Mouse (Mus musculus): ENCODE measurements around the gene Setdb2. TPM values are rescaled to one million over a fixed set of nuclear protein-coding genes. Genes with fewer than 3 reads are reported as not detected.

Setdb2 gene
- polyA plus RNA-seq (2012; rRNA removed) = 4.9 and 5.5 TPM in 2 replicates

- H3K36me3 ChIP-seq (ENCODE audit: control insufficient read depth, insufficient read depth, low read length) = no peaks in the 10 kb centered on the region
- peak within 1 kb of the TSS; percentile 73 for H3K27ac ChIP-seq (ENCODE audit: insufficient read depth, low read depth, low read length)
- under 1% methylated on average over 66 of the region's 66 CpGs for WGBS
- DNase-seq = peak; percentile 98
- peak; percentile 39 for TF ChIP-seq CTCF (conservative IDR thresholded peaks at IDR 0.05; ENCODE audit: insufficient read depth, insufficient read length, low read depth, low read length)
- peak; percentile 65 for TF ChIP-seq POLR2A (IDR thresholded peaks at IDR 0.05; ENCODE audit: low read depth, low read length)
- peaks cover 2% of the 10 kb centered on the region; the same call in 1 of the 2 replicates for H3K4me1 ChIP-seq (ENCODE audit: control insufficient read depth, insufficient read depth, low read length)
- peak within 1 kb of the TSS; percentile 89 for H3K4me3 ChIP-seq (ENCODE audit: insufficient read depth, low read depth, low read length)
- no peaks in the 10 kb centered on the region for H3K27me3 ChIP-seq (replicated peaks; ENCODE audit: control insufficient read depth, insufficient read depth, low read length)
Observed at GRCm38 (mm10) chr14:59440558-59441471, at the start of gene Setdb2, which contains the start of gene Cab39l. Gene Setdb2 (minus strand): TSS chr14:59440884. Gene Cab39l (plus strand): TSS chr14:59440972.

DNA sequence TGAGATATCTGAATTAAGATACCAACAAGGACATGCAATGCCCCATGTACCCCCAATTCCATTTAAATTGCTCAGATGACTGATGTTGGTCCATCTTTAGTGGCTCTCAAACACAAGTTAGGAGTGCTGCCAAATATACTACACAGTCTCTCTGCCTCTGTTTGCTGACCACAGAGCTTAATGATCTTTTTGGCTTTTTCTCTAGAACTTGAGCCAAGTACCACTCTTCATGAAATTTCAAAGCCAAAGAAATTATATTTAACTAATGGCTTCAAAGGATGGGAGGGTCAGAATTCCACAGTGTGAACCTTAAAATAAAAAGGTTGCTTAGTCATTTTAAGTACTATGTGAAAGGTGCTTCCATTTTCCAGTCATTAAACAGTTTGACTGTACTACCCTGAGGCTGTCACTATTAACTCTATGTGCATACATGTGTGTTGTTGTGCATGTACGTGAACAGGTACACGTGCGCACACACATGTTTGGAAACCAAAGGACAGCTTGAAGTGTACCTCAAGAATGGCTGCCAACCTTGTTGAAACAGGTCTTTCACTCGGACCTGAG, 44.6 kb upstream of the Setdb2 start:
- Histone ChIP-seq H3K27ac (ENCODE audit: insufficient read depth, low read depth, low read length) (no peak overlapping the region), H3K4me1 (ENCODE audit: control insufficient read depth, insufficient read depth, low read length) (no peaks in the 10 kb centered on the region; the same call in 1 of the 2 replicates), H3K4me3 (ENCODE audit: insufficient read depth, low read depth, low read length) (no peak overlapping the region), H3K27me3 (replicated peaks; ENCODE audit: control insufficient read depth, insufficient read depth, low read length) (no peaks in the 10 kb centered on the region), H3K36me3 (ENCODE audit: control insufficient read depth, insufficient read depth, low read length) (no peaks in the 10 kb centered on the region)
- 91% methylated on average over 4 of the region's 4 CpGs for WGBS
- TF ChIP-seq POLR2A (IDR thresholded peaks at IDR 0.05; ENCODE audit: low read depth, low read length) (no peak), CTCF (conservative IDR thresholded peaks at IDR 0.05; ENCODE audit: insufficient read depth, insufficient read length, low read depth, low read length) (no peak)
- no peak for DNase-seq

DNA sequence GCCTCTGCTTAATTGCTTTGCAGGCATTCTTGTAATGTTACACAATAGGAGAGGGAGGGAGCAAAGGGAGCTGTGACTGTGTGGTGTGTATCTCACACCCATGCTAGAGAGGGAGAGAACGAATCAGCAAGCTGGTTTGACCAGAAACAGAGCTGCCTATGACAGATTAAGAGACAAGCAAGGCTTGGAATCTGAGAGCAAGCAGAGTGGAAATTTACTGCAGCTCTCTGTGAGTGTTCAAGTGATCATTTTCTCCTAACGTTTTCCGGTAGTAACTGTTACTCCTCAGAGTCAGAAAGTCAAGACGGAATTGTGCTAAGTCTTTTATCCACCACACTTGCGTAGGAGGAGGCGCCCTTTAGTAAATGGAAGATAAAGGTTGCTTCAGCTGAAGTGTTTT, 38.0 kb upstream of the Setdb2 start:
- 43% methylated on average over 6 of the region's 6 CpGs for WGBS
- peak overlapping the region; percentile 42 for H3K4me3 ChIP-seq (ENCODE audit: insufficient read depth, low read depth, low read length)
- peak; percentile 68 for DNase-seq
- TF ChIP-seq CTCF (conservative IDR thresholded peaks at IDR 0.05; ENCODE audit: insufficient read depth, insufficient read length, low read depth, low read length) (no peak), POLR2A (IDR thresholded peaks at IDR 0.05; ENCODE audit: low read depth, low read length) (no peak)
- H3K27me3 ChIP-seq (replicated peaks; ENCODE audit: control insufficient read depth, insufficient read depth, low read length) = no peaks in the 10 kb centered on the region
- no peaks in the 10 kb centered on the region; the same call in 1 of the 2 replicates for H3K4me1 ChIP-seq (ENCODE audit: control insufficient read depth, insufficient read depth, low read length)
- H3K36me3 ChIP-seq (ENCODE audit: control insufficient read depth, insufficient read depth, low read length) = no peaks in the 10 kb centered on the region
- peak overlapping the region; percentile 97 for H3K27ac ChIP-seq (ENCODE audit: insufficient read depth, low read depth, low read length)

DNA sequence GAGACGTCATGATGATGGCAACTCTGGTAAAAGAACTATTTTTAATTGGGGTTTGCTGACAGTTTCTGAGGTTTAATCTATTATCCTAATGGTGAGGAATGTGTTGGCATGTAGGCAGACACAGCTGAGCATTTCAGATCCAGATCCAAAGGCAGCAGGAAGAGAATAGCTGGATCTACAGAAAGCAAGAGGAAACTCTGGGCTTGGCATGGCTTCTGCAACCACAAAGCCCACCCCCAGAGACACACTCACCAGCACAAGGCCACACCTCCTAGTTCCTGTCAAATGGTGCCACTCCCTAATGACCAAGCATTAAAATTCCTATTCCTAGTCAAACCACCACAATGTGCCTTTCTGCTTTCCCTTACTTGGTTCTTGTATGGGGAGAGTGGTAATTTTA, 30.1 kb upstream of the Setdb2 start:
- DNase-seq = no peak
- H3K4me1 ChIP-seq (ENCODE audit: control insufficient read depth, insufficient read depth, low read length) = no peaks in the 10 kb centered on the region
- WGBS = 78% methylated on average over 1 of the region's 1 CpGs
- H3K27me3 ChIP-seq (replicated peaks; ENCODE audit: control insufficient read depth, insufficient read depth, low read length) = no peaks in the 10 kb centered on the region
- H3K4me3 ChIP-seq (ENCODE audit: insufficient read depth, low read depth, low read length) = no peak overlapping the region
- no peaks in the 10 kb centered on the region for H3K36me3 ChIP-seq (ENCODE audit: control insufficient read depth, insufficient read depth, low read length)
- TF ChIP-seq CTCF (conservative IDR thresholded peaks at IDR 0.05; ENCODE audit: insufficient read depth, insufficient read length, low read depth, low read length) = no peak
- TF ChIP-seq POLR2A (IDR thresholded peaks at IDR 0.05; ENCODE audit: low read depth, low read length) = no peak
- H3K27ac ChIP-seq (ENCODE audit: insufficient read depth, low read depth, low read length) = no peak overlapping the region

DNA sequence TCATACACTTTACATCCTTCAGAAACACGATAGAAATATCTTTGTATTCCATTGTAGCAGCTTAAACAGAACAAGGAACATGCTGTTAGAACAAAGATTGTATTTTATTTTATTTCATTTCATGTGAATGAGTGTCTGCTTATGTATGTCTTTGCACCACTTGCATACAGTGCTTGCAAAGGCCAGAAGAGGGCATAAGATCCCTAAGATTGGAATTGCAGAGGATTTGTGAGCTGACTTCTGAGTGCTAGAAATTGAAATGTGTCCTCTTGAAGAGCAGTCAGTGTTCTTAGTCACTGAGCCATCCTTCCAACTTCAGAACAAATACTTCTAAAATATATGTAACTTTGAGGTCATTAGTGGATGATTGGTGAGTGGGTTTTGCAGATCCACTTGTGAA, 27.1 kb upstream of the Setdb2 start:
- Histone ChIP-seq H3K27me3 (replicated peaks; ENCODE audit: control insufficient read depth, insufficient read depth, low read length) (no peaks in the 10 kb centered on the region), H3K27ac (ENCODE audit: insufficient read depth, low read depth, low read length) (no peak overlapping the region), H3K4me3 (ENCODE audit: insufficient read depth, low read depth, low read length) (no peak overlapping the region), H3K4me1 (ENCODE audit: control insufficient read depth, insufficient read depth, low read length) (no peaks in the 10 kb centered on the region), H3K36me3 (ENCODE audit: control insufficient read depth, insufficient read depth, low read length) (no peaks in the 10 kb centered on the region)
- peak; percentile 38 for DNase-seq
- TF ChIP-seq POLR2A (IDR thresholded peaks at IDR 0.05; ENCODE audit: low read depth, low read length) (no peak), CTCF (conservative IDR thresholded peaks at IDR 0.05; ENCODE audit: insufficient read depth, insufficient read length, low read depth, low read length) (no peak)
- WGBS = 81% methylated on average over 1 of the region's 1 CpGs

- H3K27ac ChIP-seq (ENCODE audit: insufficient read depth, low read depth, low read length) = no peak overlapping the region
- no peaks in the 10 kb centered on the region for H3K27me3 ChIP-seq (replicated peaks; ENCODE audit: control insufficient read depth, insufficient read depth, low read length)
- no peak overlapping the region for H3K4me3 ChIP-seq (ENCODE audit: insufficient read depth, low read depth, low read length)
- 95% methylated on average over 2 of the region's 2 CpGs for WGBS
- H3K36me3 ChIP-seq (ENCODE audit: control insufficient read depth, insufficient read depth, low read length) = no peaks in the 10 kb centered on the region
- DNase-seq = no peak
- H3K4me1 ChIP-seq (ENCODE audit: control insufficient read depth, insufficient read depth, low read length) = no peaks in the 10 kb centered on the region
- no peak for TF ChIP-seq POLR2A (IDR thresholded peaks at IDR 0.05; ENCODE audit: low read depth, low read length)
- TF ChIP-seq CTCF (conservative IDR thresholded peaks at IDR 0.05; ENCODE audit: insufficient read depth, insufficient read length, low read depth, low read length) = no peak
Observed at GRCm38 (mm10) chr14:59466503-59466902, 25.8 kb upstream of the Setdb2 start.

GRCm38 (mm10) chr14:59447981-59448380, 7.3 kb upstream of the Setdb2 start:
- Histone ChIP-seq H3K4me1 (ENCODE audit: control insufficient read depth, insufficient read depth, low read length) (peaks cover 4% of the 10 kb centered on the region; the same call in 1 of the 2 replicates), H3K36me3 (ENCODE audit: control insufficient read depth, insufficient read depth, low read length) (no peaks in the 10 kb centered on the region), H3K27ac (ENCODE audit: insufficient read depth, low read depth, low read length) (no peak overlapping the region), H3K27me3 (replicated peaks; ENCODE audit: control insufficient read depth, insufficient read depth, low read length) (no peaks in the 10 kb centered on the region), H3K4me3 (ENCODE audit: insufficient read depth, low read depth, low read length) (no peak overlapping the region)
- DNase-seq = peak; percentile 85
- TF ChIP-seq POLR2A (IDR thresholded peaks at IDR 0.05; ENCODE audit: low read depth, low read length) (no peak), CTCF (conservative IDR thresholded peaks at IDR 0.05; ENCODE audit: insufficient read depth, insufficient read length, low read depth, low read length) (no peak)
